Mouse (Mus musculus): ENCODE data around the gene Srgap2. TPM values are rescaled to one million over a fixed set of nuclear protein-coding genes. Genes with fewer than 3 reads are reported as not detected.

Srgap2 gene
- polyA plus RNA-seq, 1 experiment from 2014 or later = 16.7 TPM

GRCm38 (mm10) chr1:131462541-131463067, 64.5 kb downstream of the Srgap2 start:
- Histone ChIP-seq H3K27me3 (ENCODE audit: control insufficient read depth, insufficient read depth, low read depth, low read length) (no peaks in the 10 kb centered on the region), H3K9me3 (ENCODE audit: control insufficient read depth, low read length) (no peaks in the 10 kb centered on the region), H3K4me2 (ENCODE audit: low read depth, low read length) (no peak overlapping the region), H3K4me1 (replicated peaks; ENCODE audit: control insufficient read depth, insufficient read depth, low read length) (peaks cover 3% of the 10 kb centered on the region; the same call in 1 of the 2 replicates), H3K36me3 (ENCODE audit: control insufficient read depth, insufficient read depth, low read length) (no peaks in the 10 kb centered on the region), H3K27ac (ENCODE audit: low read length) (no peak overlapping the region), H3K9ac (ENCODE audit: low read length) (no peak overlapping the region), H3K4me3 (ENCODE audit: low read length) (no peak overlapping the region)
- ATAC-seq (ENCODE audit: low read depth) = no peak
- WGBS = 80% methylated on average over 1 of the region's 1 CpGs

GRCm38 (mm10) chr1:131460914-131461530, 66.1 kb downstream of the Srgap2 start:
- Histone ChIP-seq H3K9ac (ENCODE audit: low read length) (no peak overlapping the region), H3K4me1 (replicated peaks; ENCODE audit: control insufficient read depth, insufficient read depth, low read length) (peaks cover 3% of the 10 kb centered on the region; the same call in 1 of the 2 replicates), H3K9me3 (ENCODE audit: control insufficient read depth, low read length) (no peaks in the 10 kb centered on the region), H3K4me2 (ENCODE audit: low read depth, low read length) (no peak overlapping the region), H3K27ac (ENCODE audit: low read length) (no peak overlapping the region), H3K36me3 (ENCODE audit: control insufficient read depth, insufficient read depth, low read length) (no peaks in the 10 kb centered on the region), H3K4me3 (ENCODE audit: low read length) (no peak overlapping the region), H3K27me3 (ENCODE audit: control insufficient read depth, insufficient read depth, low read depth, low read length) (no peaks in the 10 kb centered on the region)
- no peak for ATAC-seq (ENCODE audit: low read depth)
- WGBS = 50% methylated on average over 1 of the region's 1 CpGs

GRCm38 (mm10) chr1:131455355-131455890, 71.7 kb downstream of the Srgap2 start:
- Histone ChIP-seq H3K4me2 (ENCODE audit: low read depth, low read length) (no peak overlapping the region), H3K36me3 (ENCODE audit: control insufficient read depth, insufficient read depth, low read length) (no peaks in the 10 kb centered on the region), H3K27ac (ENCODE audit: low read length) (no peak overlapping the region), H3K27me3 (ENCODE audit: control insufficient read depth, insufficient read depth, low read depth, low read length) (no peaks in the 10 kb centered on the region), H3K4me3 (ENCODE audit: low read length) (no peak overlapping the region), H3K9me3 (ENCODE audit: control insufficient read depth, low read length) (no peaks in the 10 kb centered on the region), H3K9ac (ENCODE audit: low read length) (no peak overlapping the region), H3K4me1 (replicated peaks; ENCODE audit: control insufficient read depth, insufficient read depth, low read length) (no peaks in the 10 kb centered on the region)
- ATAC-seq (ENCODE audit: low read depth) = peak; percentile 7; the same call in 1 of the 2 replicates
- WGBS = 71% methylated on average over 3 of the region's 3 CpGs

GRCm38 (mm10) chr1:131454386-131454785, 72.8 kb downstream of the Srgap2 start:
- Histone ChIP-seq H3K9me3 (ENCODE audit: control insufficient read depth, low read length) (no peaks in the 10 kb centered on the region), H3K27me3 (ENCODE audit: control insufficient read depth, insufficient read depth, low read depth, low read length) (no peaks in the 10 kb centered on the region), H3K4me3 (ENCODE audit: low read length) (no peak overlapping the region), H3K9ac (ENCODE audit: low read length) (no peak overlapping the region), H3K27ac (ENCODE audit: low read length) (no peak overlapping the region), H3K4me2 (ENCODE audit: low read depth, low read length) (no peak overlapping the region), H3K4me1 (replicated peaks; ENCODE audit: control insufficient read depth, insufficient read depth, low read length) (no peaks in the 10 kb centered on the region), H3K36me3 (ENCODE audit: control insufficient read depth, insufficient read depth, low read length) (no peaks in the 10 kb centered on the region)
- 43% methylated on average over 2 of the region's 2 CpGs for WGBS
- no peak for ATAC-seq (ENCODE audit: low read depth)

GRCm38 (mm10) chr1:131453335-131453734, 73.8 kb downstream of the Srgap2 start:
- ATAC-seq (ENCODE audit: low read depth) = no peak
- no peak overlapping the region for H3K27ac ChIP-seq (ENCODE audit: low read length)
- 45% methylated on average over 1 of the region's 1 CpGs for WGBS
- no peak overlapping the region for H3K9ac ChIP-seq (ENCODE audit: low read length)
- no peak overlapping the region for H3K4me3 ChIP-seq (ENCODE audit: low read length)
- no peak overlapping the region for H3K4me2 ChIP-seq (ENCODE audit: low read depth, low read length)
- no peaks in the 10 kb centered on the region for H3K9me3 ChIP-seq (ENCODE audit: control insufficient read depth, low read length)
- H3K27me3 ChIP-seq (ENCODE audit: control insufficient read depth, insufficient read depth, low read depth, low read length) = no peaks in the 10 kb centered on the region
- H3K4me1 ChIP-seq (replicated peaks; ENCODE audit: control insufficient read depth, insufficient read depth, low read length) = no peaks in the 10 kb centered on the region
- H3K36me3 ChIP-seq (ENCODE audit: control insufficient read depth, insufficient read depth, low read length) = no peaks in the 10 kb centered on the region

GRCm38 (mm10) chr1:131448373-131448772, 78.8 kb downstream of the Srgap2 start:
- no peak overlapping the region for H3K9ac ChIP-seq (ENCODE audit: low read length)
- 66% methylated on average over 5 of the region's 5 CpGs for WGBS
- H3K27me3 ChIP-seq (ENCODE audit: control insufficient read depth, insufficient read depth, low read depth, low read length) = no peaks in the 10 kb centered on the region
- no peaks in the 10 kb centered on the region for H3K9me3 ChIP-seq (ENCODE audit: control insufficient read depth, low read length)
- no peak overlapping the region for H3K4me3 ChIP-seq (ENCODE audit: low read length)
- no peak for ATAC-seq (ENCODE audit: low read depth)
- H3K4me1 ChIP-seq (replicated peaks; ENCODE audit: control insufficient read depth, insufficient read depth, low read length) = no peaks in the 10 kb centered on the region
- H3K4me2 ChIP-seq (ENCODE audit: low read depth, low read length) = no peak overlapping the region
- H3K27ac ChIP-seq (ENCODE audit: low read length) = no peak overlapping the region
- H3K36me3 ChIP-seq (ENCODE audit: control insufficient read depth, insufficient read depth, low read length) = no peaks in the 10 kb centered on the region

GRCm38 (mm10) chr1:131447333-131447732, 79.8 kb downstream of the Srgap2 start:
- WGBS = 97% methylated on average over 3 of the region's 3 CpGs
- no peaks in the 10 kb centered on the region for H3K4me1 ChIP-seq (replicated peaks; ENCODE audit: control insufficient read depth, insufficient read depth, low read length)
- H3K4me3 ChIP-seq (ENCODE audit: low read length) = no peak overlapping the region
- H3K36me3 ChIP-seq (ENCODE audit: control insufficient read depth, insufficient read depth, low read length) = no peaks in the 10 kb centered on the region
- no peak overlapping the region for H3K27ac ChIP-seq (ENCODE audit: low read length)
- H3K4me2 ChIP-seq (ENCODE audit: low read depth, low read length) = no peak overlapping the region
- H3K9me3 ChIP-seq (ENCODE audit: control insufficient read depth, low read length) = no peaks in the 10 kb centered on the region
- no peak for ATAC-seq (ENCODE audit: low read depth)
- H3K27me3 ChIP-seq (ENCODE audit: control insufficient read depth, insufficient read depth, low read depth, low read length) = no peaks in the 10 kb centered on the region
- H3K9ac ChIP-seq (ENCODE audit: low read length) = no peak overlapping the region

- Histone ChIP-seq H3K4me2 (ENCODE audit: low read depth, low read length) (no peak overlapping the region), H3K27ac (ENCODE audit: low read length) (no peak overlapping the region), H3K9ac (ENCODE audit: low read length) (no peak overlapping the region), H3K9me3 (ENCODE audit: control insufficient read depth, low read length) (no peaks in the 10 kb centered on the region), H3K36me3 (ENCODE audit: control insufficient read depth, insufficient read depth, low read length) (no peaks in the 10 kb centered on the region), H3K27me3 (ENCODE audit: control insufficient read depth, insufficient read depth, low read depth, low read length) (no peaks in the 10 kb centered on the region), H3K4me3 (ENCODE audit: low read length) (no peak overlapping the region), H3K4me1 (replicated peaks; ENCODE audit: control insufficient read depth, insufficient read depth, low read length) (no peaks in the 10 kb centered on the region)
- 87% methylated on average over 4 of the region's 4 CpGs for WGBS
- ATAC-seq (ENCODE audit: low read depth) = no peak
These were observed 80.6 kb downstream of the Srgap2 start for GRCm38 (mm10) chr1:131446577-131446976.

GRCm38 (mm10) chr1:131438556-131438955, 88.6 kb downstream of the Srgap2 start:
- ATAC-seq (ENCODE audit: low read depth) = no peak
- 83% methylated on average over 11 of the region's 11 CpGs for WGBS
- H3K36me3 ChIP-seq (ENCODE audit: control insufficient read depth, insufficient read depth, low read length) = no peaks in the 10 kb centered on the region

More at GRCm38 (mm10) chr1:131438556-131438955, 88.6 kb downstream of the Srgap2 start:
- Histone ChIP-seq H3K4me3 (ENCODE audit: low read length) (no peak overlapping the region), H3K27ac (ENCODE audit: low read length) (no peak overlapping the region), H3K4me2 (ENCODE audit: low read depth, low read length) (no peak overlapping the region), H3K9ac (ENCODE audit: low read length) (no peak overlapping the region), H3K27me3 (ENCODE audit: control insufficient read depth, insufficient read depth, low read depth, low read length) (no peaks in the 10 kb centered on the region), H3K9me3 (ENCODE audit: control insufficient read depth, low read length) (no peaks in the 10 kb centered on the region), H3K4me1 (replicated peaks; ENCODE audit: control insufficient read depth, insufficient read depth, low read length) (no peaks in the 10 kb centered on the region)

All from lung, embryonic 16.5 days (tissue).